Mouse (Mus musculus) CD4-positive, CD25-positive, alpha-beta regulatory T cell, adult 4 months (primary cell): ENCODE data around the gene Notch3. TPM values are rescaled to one million over a fixed set of nuclear protein-coding genes. Genes with fewer than 3 reads are reported as not detected.
A peak's percentile ranks its signal among the peaks of the same experiment; 100 is the strongest.
"Not testable (repeated sequence)": the region's sequence is repeated elsewhere in the genome, so short reads cannot be mapped to it uniquely, and the experiment has no call there.

Source experiments
- ATAC-seq: one replicate; pipeline ENCODE4 v1.8.0; 2017
- polyA plus RNA-seq, 2 experiments: library from polyadenylated mRNA; unstranded; fragments of 100-300 nt; shearing (Covaris generic); gene quantifications; one replicate each; pipeline ENCODE4 v1.2.1; 2017

The Notch3 gene
- polyA plus RNA-seq, 2 experiments from 2014 or later: 0.05 TPM; not detected in 1

DNA sequence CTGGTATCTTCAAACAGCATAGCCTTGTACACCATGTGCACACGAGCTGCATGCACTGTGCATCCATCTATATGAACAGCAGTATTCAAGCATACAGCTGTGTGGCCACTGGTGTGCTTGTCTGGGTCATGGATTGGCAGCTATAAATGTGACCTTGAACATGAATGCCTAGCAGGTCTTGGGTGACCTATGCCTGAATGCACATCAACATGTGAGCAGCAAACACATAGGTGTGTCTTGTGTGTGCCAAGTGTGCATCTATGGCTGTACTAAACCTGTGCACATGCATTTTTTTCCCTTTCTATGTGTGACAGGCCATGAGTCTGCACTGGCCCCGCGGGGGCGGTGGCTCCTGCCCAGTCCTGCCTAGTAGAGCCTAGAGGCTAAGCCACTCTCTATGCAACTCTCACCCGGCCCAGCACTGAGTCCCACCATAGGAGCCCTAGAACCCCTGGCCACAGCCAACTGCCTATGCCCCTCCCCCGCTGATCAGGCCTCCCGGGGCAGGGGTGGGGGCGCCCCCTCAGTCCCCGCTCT, 1.3 kb downstream of the Notch3 start:
- no peak for ATAC-seq

DNA sequence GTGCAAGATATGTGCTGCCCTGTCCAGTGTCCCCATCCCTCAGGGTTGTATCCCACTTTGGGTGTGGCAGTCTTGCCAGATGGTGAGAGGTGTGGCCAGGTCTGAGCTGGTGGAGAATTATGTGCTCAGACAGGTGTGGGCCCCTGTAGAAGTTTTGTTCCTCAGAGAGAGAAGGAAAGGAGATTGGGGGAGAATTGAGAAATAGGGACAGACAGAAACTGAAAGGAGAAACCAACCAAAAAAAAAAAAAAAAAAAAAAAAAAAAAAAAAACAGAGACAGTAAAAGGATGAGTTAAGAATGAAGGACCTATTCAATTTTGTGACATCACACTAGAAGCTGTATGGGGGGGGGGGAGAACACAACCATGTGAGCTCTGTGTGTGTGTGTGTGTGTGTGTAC, 1.9 kb downstream of the Notch3 start:
- ATAC-seq: no peak

DNA sequence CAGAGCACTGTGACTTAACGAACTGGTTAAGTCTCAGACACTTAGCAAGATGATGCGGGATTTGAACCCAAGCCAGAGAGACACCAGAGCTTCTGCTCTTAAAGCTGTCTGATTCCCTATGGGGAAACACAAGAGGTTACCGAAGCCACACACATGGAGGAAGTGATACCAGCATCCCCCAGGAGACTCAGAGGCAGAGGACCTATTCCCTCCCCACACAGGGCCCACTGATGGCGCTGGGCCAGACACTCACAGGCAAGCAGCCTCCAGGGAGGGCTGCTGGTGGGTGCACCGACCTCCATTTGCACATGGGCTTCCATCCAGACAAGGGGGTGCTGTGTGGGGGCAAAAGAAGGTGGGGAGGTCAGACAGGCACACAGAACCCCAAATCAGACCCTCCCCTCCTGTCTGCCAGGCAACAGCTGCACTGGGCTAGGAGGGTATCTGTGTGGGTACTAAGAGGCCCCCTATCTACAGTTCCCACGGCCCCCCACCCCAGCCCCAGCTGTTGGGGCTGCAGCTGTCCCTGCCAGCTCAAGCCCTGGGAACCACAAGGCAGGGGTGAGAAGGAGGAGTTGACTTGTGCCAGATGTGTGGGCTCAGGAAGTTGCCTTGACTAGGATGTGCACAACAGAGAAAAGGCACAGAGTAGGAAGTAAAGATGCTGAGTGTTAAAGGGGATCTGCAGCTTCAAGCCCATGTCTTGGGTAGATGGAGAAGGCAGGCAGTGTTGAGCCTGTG, 2.6 kb downstream of the Notch3 start:
- ATAC-seq: no peak

DNA sequence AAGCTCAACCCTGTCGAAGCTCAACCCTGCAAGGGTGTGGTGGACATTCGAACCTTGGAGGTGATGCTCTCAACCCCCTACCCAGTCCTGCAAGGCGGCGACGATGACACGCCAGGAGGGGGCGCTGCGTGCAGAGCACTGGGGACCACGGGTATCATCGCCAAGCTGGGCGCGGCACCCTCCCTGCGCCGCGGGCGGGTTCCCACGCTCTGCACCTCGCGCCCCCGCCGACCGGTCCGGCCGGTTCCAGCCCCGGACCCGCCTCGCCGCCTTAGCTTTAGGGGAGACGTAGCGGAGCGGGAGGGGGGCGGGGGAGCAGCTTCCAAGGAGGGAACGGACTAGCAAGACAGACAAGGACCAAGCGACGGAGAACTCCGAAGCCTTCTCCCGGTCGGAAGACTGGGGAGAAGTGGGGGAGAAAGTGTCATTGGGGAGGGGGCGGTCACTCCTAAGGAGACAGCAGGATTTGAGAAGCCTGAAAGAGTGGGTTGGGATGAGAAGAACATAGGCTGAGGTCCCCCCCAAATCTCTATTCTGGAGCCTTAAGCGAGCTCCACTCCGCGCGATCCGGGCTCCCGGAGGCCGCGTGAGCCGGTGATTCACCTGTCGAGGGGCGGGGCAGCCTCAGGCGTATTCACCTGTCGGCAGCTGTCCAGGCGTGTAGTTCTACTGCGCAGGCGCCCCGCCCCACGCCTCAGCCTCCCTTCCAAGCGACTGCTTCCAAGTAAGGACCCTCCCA, 4.4 kb downstream of the Notch3 start:
- no peak for ATAC-seq

DNA sequence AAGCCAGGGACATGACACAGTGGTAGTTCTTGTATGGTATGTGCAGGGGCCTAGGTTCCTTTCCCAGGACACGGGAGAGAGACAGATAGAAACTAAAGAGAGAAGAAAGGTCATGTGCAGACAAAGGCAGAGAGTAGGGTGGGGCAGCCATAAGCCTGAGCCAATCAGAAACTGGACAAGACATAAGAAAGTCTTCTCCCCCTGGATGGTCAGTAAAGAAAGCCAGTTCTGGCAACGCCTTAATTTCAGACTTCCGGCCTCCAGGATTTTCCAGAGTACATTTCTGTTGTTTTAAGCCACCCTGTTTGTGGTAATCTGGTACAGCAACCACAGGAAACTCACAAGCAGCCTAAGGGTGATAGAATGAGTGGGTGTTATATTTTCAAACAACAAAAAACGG, 5.8 kb downstream of the Notch3 start:
- no peak for ATAC-seq

DNA sequence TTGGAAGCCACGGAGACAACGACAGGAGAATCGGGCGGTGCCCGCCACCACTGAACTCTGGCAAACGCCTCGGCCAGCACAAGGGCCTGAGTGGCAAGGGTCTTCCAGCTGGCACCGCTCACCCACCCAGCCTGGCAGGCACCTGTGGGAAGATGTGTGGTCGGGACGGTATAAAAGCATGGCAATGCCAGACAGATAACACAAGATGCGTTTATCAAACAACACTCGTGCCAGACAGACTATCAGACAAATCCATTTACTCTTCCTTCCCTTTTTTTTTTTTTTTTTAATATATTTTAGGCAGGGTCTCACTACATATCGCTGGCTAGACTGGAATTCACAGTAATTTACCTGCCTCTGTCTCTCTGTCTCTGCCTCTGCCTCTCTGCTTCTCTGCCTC, 7.8 kb downstream of the Notch3 start:
- no peak for ATAC-seq

DNA sequence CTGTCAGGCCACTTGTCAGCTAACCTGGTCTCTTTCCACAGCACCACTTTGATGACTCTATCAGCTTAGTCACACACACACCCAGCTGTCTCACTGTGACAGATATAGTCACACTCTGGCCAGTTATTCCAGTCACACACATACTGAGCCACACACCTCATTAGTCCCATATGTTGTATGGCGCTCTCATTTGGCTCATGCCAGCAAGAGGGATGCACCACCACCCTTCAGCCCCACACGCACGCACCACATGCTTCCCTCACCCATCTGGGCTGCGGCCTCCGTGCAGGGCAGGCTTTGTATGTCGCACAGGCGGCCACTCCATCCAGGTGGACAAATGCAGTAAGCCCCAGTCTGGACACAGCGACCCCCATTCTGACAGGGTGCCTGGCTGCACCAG, 19.9 kb downstream of the Notch3 start:
- ATAC-seq: no peak

DNA sequence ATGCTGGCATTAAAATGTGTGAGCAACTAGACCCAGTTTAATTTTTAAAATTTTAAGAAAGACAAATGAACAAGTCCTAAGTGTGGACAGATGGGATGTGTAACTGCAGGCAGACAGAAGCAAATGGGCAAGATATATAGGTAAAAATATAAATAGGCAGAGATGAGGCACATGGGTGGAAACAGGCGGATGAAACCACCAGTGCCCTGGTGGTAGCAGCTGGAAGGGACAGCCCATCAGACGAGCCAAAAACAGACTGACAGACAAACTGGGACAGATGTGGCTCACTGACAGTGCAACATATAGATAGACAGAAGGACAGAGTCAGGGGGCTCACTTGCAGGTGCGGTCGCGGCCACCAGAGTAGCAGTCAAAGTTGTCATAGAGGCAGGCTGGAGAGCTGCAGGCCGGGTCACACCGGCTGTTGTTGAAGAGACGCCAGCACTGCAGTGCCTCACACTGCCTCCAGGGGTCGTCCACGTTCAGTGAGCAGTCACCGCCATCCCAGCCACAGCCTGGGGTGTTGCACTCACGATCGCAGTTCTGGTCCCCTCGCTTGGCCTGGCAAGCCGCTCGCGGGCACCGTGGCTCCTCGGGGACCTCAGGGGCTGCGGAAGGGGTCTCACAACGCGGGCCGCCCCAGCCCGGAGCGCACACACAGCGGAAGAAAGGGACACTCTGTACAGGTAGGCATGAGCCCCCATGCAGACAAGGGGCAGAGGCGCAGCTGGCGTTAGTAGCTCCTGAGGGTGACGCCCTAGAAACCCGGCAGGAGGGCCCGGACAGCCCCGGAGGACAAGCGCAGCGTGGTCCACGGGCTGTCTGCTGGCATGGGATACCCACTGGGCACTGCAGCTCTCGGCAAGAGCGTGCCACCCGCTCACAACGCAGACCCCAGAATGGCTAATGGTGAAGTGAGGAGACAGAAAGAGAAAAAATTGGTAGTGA, 23.5 kb downstream of the Notch3 start:
- ATAC-seq: peak; percentile 83

DNA sequence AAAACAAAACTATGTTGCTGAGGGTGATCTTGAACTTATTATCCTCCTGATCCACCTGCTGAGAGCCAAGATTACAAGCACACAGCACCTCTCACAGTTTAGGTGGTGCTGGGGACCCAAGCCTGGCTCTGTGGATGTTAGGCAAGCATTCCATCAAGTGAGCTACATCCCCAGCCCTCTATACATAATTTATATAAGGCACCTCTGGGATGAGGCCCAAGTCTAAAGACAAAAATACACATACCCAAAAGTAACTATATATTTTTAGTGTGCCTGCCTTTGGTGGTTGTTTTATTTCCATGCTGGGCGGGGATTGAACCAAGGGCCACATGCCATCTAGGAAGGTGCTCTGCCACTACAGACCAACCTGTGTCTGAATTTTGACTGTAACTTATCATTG, 24.4 kb downstream of the Notch3 start:
- no peak for ATAC-seq

DNA sequence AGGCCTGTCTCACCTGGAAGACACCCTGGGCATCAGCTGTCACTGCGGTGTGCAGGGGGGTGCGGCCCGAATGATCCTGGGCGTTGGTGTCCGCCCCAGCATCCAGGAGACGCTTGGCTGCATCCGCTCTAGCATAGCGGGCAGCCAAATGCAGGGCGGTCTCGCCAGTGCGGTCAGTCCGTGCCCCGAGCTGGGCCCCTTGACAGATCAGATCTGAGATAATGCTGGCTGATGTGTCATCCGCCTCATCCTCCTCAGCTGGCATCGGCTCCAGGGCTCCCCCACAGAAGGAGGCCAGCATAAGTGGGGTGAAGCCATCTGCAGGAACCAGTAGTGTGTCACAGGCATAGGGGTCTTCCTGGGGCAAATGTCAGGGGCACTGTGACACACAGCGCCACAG, 33.3 kb downstream of the Notch3 start:
- no peak for ATAC-seq

DNA sequence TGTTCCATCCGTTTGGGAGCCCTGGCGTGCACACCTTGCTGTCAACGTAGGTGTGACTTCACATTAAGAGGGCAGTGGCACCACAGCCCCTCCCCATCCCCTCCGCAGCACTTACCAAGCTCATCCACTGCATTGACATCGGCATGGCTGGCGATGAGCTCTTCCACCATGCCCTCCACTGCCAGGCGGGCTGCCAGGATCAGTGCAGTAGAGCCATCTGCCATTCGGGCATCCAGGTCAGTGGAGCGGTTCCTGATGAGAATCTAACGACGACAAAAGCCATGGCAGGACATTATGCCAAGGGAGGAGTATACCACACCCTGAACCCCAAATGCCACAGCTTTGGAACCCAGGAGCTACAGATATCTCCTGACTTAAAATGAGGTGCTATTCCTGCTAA, 34.6 kb downstream of the Notch3 start:
- no peak for ATAC-seq

DNA sequence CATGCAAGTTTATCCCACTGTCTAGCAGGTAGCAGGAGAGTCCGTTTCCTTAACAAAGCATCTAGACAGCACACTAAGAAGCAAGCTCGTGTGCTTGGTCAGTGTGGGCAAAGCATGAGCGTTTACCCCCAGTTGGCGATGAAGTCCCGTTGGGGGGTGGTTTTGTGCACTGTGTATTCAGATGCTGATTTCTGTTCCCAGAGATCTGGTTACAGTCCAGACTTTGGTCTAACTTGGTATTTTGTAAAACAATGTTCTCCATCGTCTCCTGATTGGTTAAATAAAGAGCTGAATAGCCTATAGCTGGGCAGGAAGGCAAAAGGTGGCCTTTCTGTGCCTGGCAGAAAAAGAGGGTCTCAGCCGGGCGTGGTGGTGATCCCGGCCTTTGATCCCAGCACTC, 36.1 kb downstream of the Notch3 start:
- ATAC-seq: no peak

DNA sequence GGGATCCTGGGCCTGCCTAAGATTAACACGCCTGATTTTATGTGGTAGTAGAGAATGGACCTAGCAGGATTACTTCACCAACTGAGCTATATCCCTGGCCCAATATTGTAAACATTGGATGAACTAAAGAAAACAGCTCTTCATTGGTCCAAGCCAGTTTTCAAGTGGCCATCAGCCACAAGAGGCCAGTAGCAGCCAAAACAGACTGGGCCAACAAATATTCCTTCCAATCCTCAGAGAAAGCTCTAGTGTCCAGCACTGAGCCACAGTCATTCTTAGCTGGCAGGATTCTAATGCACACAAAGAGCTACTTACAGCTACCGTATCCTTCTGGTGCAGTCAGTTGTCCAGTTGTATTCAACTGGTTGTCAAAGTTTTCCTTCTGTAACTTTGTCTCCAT, 39.5 kb downstream of the Notch3 start:
- ATAC-seq: no peak

DNA sequence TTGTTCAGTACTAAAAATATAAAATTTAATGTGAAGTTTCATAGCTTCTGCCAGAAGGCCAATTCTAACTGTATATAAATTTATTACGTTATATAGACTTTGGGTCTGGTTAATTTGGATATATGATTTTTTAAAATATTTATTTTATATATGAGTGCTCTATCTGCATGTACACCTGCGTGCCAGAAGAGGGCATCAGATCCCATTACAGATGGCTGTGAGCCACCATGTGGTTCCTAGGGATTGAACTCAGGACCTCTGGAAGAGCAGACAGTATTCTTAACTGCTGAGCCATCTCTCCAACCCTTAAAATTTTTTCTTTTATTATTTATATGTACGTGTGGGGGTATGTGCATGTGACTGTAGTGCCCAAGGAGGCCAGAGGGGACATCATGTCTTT, 41.2 kb downstream of the Notch3 start:
- ATAC-seq: no peak

DNA sequence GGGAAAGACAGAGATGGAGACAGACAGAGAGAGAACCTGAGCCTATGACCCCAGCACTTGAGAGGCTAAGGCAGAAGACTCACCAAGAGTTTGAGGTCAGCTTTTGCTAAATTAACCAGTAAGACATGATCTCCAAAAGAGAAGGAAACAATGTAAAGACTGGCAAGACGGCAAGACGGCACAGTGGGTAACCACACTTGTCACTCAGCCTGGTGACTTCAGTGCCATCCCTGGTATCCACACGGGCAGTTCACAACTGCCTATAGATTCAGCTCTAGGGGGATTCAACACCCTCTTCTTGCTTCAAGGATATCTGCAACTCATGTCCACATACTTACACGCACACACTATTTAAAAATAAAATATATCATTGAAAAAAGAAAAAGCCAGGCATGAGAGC, 43.1 kb downstream of the Notch3 start:
- no peak for ATAC-seq

DNA sequence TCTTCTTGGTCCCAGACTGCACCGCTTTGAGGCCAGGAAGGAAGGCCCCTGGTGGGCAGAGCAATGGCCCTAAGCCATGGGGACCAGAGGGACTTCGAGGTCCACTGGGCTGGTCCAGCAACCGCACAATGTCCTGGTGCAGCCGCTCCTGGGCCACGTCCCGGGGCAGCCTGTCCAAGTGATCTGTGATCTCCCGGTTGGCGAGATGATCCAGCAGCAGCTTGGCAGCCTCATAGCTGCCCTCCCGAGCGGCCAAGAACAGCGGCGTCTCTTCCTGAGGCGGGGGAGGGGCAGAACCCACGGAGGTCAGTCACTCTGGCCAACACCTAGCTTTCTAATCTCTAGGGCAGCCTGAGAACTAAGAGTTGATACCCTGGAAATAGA, 44.1 kb downstream of the Notch3 start:
- no peak for ATAC-seq

DNA sequence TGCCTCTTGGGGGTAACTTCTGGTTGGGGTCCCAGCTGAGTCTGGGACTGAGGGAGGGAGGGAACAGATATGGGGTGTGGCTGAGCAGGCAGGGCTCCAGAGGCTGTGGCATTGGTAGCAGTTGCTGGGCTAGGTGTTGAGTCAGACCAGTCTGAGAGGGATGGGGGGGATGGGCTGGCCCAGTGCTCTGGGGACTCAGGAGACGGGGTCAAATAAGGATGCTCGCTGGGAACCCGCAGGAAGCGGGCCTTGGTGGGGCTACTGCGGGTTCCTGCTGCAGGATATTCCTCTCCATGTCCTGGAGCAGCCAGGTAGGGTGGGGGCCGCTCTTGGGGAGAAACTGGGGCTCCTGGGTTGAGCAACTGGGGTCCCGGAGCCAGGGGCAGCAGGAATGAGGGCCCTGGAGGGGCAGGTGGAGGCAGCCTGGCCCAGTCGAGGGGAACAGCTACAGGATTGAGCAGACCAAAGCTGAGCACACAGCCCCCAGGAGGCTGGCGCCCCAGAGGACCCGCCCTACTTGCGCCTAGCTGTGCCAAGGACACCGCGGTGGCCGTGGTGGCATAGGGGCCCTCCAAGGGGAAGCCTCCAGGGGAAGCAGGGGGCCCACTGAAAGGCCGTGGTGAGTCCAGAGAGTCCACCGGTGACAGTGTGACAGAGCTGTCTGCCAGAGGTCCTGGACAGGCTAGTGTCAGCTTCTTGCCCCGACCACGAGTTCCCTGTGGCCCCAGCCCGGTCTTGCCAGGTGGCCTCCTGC, 44.6 kb downstream of the Notch3 start:
- ATAC-seq: no peak

DNA sequence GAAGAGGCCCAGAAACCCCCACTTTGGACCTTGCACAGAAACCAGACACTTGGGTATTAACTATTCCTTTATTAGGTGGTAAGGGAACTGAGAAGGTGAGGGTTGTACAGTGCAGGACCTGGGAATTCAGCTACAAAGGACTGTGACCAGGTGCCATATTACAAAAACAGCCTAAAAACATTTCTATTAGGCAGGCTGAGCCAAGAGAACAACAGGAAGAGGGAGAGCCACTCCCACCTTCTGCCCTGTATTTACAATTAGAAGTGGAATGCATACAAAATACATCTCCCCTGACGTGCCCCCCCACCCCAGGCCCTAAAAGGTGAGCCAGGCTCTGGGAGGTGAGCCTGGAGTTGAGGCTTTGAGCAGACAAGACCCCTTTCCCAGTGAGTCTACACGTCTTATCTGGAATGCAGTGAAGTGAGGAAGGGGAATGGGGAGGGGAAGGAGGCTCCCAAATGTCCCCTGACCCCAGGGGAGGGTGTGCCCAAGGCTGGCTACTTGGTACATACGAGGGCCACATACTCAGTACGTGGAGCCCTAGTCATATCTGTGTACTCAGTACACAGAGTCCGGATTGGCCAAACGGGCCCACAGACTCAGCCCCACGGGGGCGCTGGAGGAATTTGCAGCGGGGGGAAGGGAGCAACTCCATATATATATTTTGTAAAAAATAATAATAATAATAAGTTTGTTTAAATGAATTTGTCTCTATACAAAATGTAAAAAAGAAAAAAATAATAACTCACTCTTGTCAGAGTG, 45.7 kb downstream of the Notch3 start:
- no peak for ATAC-seq

DNA sequence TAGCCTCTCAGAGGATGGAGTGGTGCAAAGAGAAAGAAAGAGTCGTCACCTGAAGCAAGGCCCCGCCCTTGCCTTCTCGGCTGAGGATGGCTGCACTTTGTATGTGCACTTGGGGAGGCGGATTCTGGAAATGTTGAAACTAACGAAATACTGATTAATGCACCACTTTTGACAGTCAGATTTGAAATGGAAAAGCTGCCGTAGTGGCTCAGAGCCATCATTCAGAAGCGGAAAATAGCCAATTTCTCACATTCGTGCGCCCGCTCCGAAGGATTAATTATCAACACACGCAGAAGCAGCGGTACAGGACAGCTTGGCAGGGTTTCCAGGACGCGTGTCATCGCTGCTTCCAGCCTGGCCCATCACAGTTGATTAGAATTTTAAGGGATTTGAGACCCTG, 47.5 kb downstream of the Notch3 start:
- no peak for ATAC-seq

DNA sequence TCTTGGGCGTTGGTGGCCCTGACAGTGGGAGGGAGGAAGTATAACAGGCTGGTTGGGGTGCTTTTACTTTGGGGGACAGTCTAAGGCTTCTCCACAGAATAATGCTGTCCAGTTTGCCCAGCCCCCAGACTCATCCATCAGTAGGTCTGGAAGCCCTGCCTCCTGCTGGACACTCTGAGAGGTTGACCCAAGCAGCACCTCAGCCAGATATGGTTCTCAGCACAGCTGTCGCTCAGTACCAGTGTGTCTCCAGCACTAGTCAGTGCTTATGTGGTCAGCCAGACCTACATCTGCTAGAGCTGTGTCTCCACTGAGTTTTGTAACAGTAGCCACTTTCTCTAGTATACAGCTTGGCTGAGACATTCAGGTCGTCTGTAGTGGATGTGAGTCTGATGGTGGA, 48.2 kb downstream of the Notch3 start:
- ATAC-seq: no peak

DNA sequence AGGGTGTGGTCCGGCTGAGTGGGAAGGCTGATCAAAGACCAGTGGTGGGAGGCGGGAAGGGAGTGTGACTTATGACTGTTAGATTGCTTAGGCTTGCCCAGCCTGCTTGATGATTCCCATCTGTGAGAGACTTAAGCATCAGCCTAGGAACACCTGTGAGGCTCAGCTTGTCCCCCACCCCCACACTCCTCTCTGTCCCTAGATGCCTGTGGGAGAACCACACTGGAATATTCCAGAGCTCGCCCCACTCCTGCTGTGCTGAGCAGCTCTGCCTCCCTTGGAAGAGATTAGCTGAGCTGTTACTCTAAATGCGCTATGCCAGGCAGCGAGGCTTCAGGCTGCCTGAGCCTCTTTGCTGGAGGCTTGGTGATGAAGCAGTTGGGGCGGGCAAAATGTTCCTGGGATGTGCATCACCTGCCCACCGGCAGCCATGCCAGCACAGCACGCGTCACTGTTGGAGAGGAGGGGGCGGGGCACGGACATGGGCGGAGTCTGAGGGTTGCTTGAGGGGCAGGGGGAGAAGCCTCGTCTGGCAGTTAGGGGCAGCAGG, 48.7 kb downstream of the Notch3 start:
- ATAC-seq: not testable (repeated sequence)
